Mouse (Mus musculus) brain, embryonic 14.5 days (tissue): ENCODE results near the gene Gpc6.

Experiments used
- CTCF ChIP-seq: fragments of 200-500 bp; IDR thresholded peaks from 2 replicates; pipeline ENCODE4 v1.5.1; 2012; ENCODE audit warnings: inconsistent platforms, mild to moderate bottlenecking, moderate library complexity, borderline replicate concordance; ENCODE audit not compliant: insufficient read depth, insufficient read length; ENCODE audit errors: extremely low read depth
- POLR2A ChIP-seq: fragments of 200-500 bp; IDR thresholded peaks from 2 replicates; pipeline ENCODE4 v1.6.1; 2012; ENCODE audit warnings: mild to moderate bottlenecking, inconsistent platforms, borderline replicate concordance; ENCODE audit not compliant: poor library complexity, insufficient read depth, insufficient read length, severe bottlenecking; ENCODE audit errors: extremely low read depth

GRCm38 (mm10) chr14:117990203-117990602 is 1065.1 kb downstream of the Gpc6 start:
- no peak for TF ChIP-seq CTCF
- TF ChIP-seq POLR2A, result no peak
